Mouse (Mus musculus): ENCODE data around the gene Best3.

GRCm38 (mm10) chr10:117062894-117063253 lies 76.8 kb downstream of the Best3 start:
- TF ChIP-seq CTCF (IDR thresholded peaks at IDR 0.05; ENCODE audit: low read depth) (no peak), EP300 (IDR thresholded peaks at IDR 0.05; ENCODE audit: low read depth) (no peak)
